Mouse (Mus musculus) thymus, adult 2 months (tissue): ENCODE results near the gene Shcbp1. TPM values are rescaled to one million over a fixed set of nuclear protein-coding genes. Genes with fewer than 3 reads are reported as not detected.
"Not testable (repeated sequence)": the region's sequence is repeated elsewhere in the genome, so short reads cannot be mapped to it uniquely, and the experiment has no call there.

Source experiments
- DNase-seq: peaks from one replicate; pipeline ENCODE4 v3.0.0; 2021
- H3K27ac ChIP-seq: fragments of 200-500 bp; 2 replicates; pipeline ENCODE4 v1.5.1; 2012; ENCODE audit warnings: low read length, control low read depth; ENCODE audit not compliant: control insufficient read depth, insufficient read depth
- H3K27me3 ChIP-seq: fragments of 200-500 bp; 2 replicates; pipeline ENCODE4 v1.6.1; 2012; ENCODE audit warnings: mild to moderate bottlenecking, low read length, moderate library complexity, mixed read lengths; ENCODE audit not compliant: control insufficient read depth, insufficient read depth
- H3K36me3 ChIP-seq: fragments of 200-500 bp; 2 replicates; pipeline ENCODE4 v1.6.1; 2012; ENCODE audit warnings: mild to moderate bottlenecking, low read length, moderate library complexity; ENCODE audit not compliant: control insufficient read depth, insufficient read depth
- H3K4me1 ChIP-seq: fragments of 200-500 bp; replicated peaks from 2 replicates; pipeline ENCODE4 v1.6.1; 2012; ENCODE audit warnings: low read length; ENCODE audit not compliant: control insufficient read depth, insufficient read depth
- H3K4me3 ChIP-seq: fragments of 200-500 bp; 2 replicates; pipeline ENCODE4 v1.5.1; 2012; ENCODE audit warnings: mild to moderate bottlenecking, low read length, control low read depth, moderate library complexity; ENCODE audit not compliant: control insufficient read depth, insufficient read depth
- CTCF ChIP-seq: fragments of 200-500 bp; IDR thresholded peaks from 2 replicates; pipeline ENCODE4 v1.5.1; 2012; ENCODE audit warnings: mild to moderate bottlenecking, control low read depth, low read length, moderate library complexity, borderline replicate concordance; ENCODE audit not compliant: control insufficient read depth, poor library complexity, insufficient read depth; ENCODE audit errors: extremely low read depth
- POLR2A ChIP-seq: fragments of 200-500 bp; IDR thresholded peaks from 2 replicates; pipeline ENCODE4 v1.6.1; 2012; ENCODE audit warnings: mild to moderate bottlenecking, low read length, control low read depth, moderate library complexity; ENCODE audit not compliant: control insufficient read depth, poor library complexity, insufficient read depth; ENCODE audit errors: extremely low read depth
- WGBS: fragments of 180-500 bp; shearing (Covaris S2); methylation state at CpG from one replicate; pipeline ENCODE4 v1.1.7; 2018; 5-methylcytosine and 5-hydroxymethylcytosine counted together
- polyA plus RNA-seq: library from polyadenylated mRNA; depleted of rRNA; stranded (reverse); fragments of >200 nt; gene quantifications from 2 replicates; pipeline ENCODE4 v1.2.3, GENCODE M21; 2012; rRNA removed

The Shcbp1 gene
- polyA plus RNA-seq, 1 experiment = 9.0 TPM

DNA sequence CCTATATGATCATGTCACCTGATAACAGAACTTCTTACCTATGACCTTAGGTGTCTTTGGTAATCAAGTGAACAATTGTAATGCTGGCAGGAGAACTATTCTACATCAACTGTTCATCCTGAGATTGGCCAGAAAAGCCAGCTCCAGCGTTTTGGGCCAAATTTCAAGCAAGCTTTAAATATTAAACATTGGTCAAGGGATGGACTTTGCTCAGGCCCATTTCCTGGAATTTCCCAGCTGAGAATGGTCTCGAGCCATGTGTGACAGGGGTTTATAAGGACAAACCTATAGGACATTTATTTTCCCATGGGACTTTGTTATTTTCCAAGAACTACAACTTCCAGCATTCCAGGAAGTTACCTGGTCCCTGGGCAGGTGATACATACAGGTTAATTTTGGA is 63.8 kb downstream of the Shcbp1 start:
- no peak for TF ChIP-seq POLR2A
- no peak for TF ChIP-seq CTCF
- 55% methylated on average over 2 of the region's 2 CpGs for WGBS
- Histone ChIP-seq H3K4me3 (no peak overlapping the region), H3K27me3 (no peaks in the 10 kb centered on the region), H3K36me3 (no peaks in the 10 kb centered on the region), H3K27ac (no peak overlapping the region), H3K4me1 (no peaks in the 10 kb centered on the region)
- DNase-seq = no peak

DNA sequence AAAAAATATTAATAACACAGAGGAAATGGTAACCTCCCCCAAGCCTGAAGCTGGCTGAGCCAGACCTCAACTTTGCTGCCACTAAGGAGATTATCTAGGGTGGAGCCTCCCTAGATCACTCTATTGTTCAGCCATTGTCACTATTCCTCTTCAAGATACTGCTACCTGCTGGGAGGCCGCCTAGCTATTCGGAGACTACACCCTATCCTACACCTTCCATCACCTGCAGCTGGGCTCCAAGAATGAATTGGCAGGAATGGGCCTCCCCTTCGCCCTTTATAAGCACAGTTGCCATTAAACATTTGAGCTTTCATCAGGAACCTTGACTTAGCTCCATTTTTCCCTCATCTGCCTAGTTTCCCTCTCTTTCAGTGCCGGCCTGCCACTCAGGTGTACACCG is 71.0 kb downstream of the Shcbp1 start:
- not testable (repeated sequence) for H3K4me3 ChIP-seq, DNase-seq, H3K36me3 ChIP-seq, H3K4me1 ChIP-seq, H3K27me3 ChIP-seq, H3K27ac ChIP-seq
- WGBS = 84% methylated on average over 5 of the region's 5 CpGs

DNA sequence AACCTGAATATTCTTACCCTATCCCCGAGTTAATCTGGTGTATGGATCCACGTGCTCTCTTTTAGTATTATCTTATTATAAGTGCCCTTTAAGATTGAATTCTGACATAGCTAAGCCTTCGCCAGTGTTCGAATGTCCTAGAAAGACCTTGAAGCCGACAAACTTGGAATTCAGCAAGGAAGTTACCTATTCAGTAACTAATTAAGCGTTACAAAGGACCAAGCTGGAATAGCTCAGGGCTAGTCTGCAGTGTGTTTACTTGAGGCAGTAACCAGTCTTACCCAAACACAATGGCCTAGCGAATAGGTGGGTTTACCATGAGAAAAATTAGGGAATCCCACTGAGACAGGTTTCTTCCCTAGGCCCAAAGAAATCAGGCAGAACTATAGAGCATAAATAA is 71.5 kb downstream of the Shcbp1 start:
- H3K4me1 ChIP-seq, H3K36me3 ChIP-seq, H3K27ac ChIP-seq, DNase-seq, H3K27me3 ChIP-seq, H3K4me3 ChIP-seq: not testable (repeated sequence)
- 87% methylated on average over 7 of the region's 7 CpGs for WGBS

DNA sequence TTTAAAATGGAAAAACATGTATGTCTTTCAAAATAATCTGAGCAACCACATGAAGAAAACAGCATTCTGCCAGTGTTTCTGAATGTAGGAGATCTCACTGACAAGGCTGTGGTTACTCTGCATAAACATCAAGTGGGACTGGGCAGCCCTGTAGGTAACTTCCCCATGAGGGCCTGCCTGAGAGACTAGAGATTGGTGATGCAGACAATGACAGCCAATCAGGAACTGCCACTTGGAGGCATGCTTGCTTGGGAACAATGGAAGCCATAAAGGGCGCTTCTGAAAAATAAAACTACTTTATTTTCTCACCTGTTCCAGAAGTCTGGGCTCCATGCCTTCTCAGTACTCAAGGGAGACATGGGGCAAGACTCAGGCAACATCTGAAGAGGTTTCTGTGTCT is 87.7 kb downstream of the Shcbp1 start:
- TF ChIP-seq CTCF (no peak), POLR2A (no peak)
- no peak for DNase-seq
- Histone ChIP-seq H3K27ac (no peak overlapping the region), H3K4me3 (no peak overlapping the region), H3K4me1 (no peaks in the 10 kb centered on the region), H3K36me3 (no peaks in the 10 kb centered on the region), H3K27me3 (no peaks in the 10 kb centered on the region)
- WGBS = 67% methylated on average over 1 of the region's 1 CpGs

Other genes with a start within 250 kb of the Shcbp1 start
- gene Zfp958, start 166.4 kb downstream of the Shcbp1 start, polyA plus RNA-seq = 1.7 and 1.9 TPM in 2 replicates